Mouse (Mus musculus): ENCODE measurements around the gene C130026I21Rik.

The C130026I21Rik gene

GRCm38 (mm10) chr1:84947390-84947789 is 323.0 kb downstream of the C130026I21Rik start:
- ATAC-seq (ENCODE audit: insufficient number of reproducible peaks, low FRiP score, low TSS enrichment), result no peak

GRCm38 (mm10) chr1:84945950-84946349 is 324.4 kb downstream of the C130026I21Rik start:
- no peak for ATAC-seq (ENCODE audit: insufficient number of reproducible peaks, low FRiP score, low TSS enrichment)

DNA sequence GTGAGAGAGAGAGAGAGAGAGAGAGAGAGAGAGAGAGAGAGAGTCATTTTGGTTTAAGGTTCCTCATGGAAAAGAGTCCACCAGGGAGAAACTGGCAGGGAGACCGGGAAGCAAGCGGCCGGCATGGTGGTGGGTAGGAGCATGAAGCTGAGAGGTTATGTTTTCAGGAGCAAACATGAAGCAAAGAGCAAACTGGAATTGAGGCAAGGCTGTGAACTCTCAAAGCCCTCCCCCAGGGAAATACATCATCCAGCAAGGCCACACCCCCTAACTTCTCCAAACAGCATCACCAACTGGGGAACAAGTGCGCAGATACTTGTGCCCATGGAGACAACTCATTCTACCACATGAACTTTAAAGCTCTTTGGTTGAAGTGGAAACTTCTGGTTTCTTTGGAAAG is 326.8 kb downstream of the C130026I21Rik start:
- ATAC-seq (ENCODE audit: insufficient number of reproducible peaks, low FRiP score, low TSS enrichment), result no peak

Data from cerebellum, adult (tissue).